ENCODE assay signal across 29 mouse cellular contexts in the genomic region with DNA sequence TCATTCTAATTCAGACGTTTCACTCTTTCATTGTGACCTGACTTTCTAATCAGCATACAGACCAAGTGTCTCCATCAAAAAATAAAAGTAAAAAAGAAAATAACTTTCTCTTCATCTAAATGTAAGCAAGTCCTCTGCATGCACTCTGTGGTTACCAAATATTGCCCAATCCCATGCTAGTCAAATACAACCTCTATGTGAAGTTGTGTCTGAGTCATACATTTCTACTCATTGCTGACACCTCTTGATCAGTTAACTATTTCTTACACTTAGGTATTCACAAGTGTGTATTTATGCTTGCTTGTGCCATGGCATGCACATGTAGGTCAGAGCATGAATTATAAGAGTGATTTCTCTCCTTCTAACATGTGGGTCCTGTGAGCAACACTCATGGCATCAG.
"Had no signal": no experiment of that assay in that cellular context is flagged by ENCODE, and none has a peak within 500 bp of the region (broad histone marks: within the 10 kb centered on the region; RNA-seq: fewer than 3 reads in every experiment).

No protein-coding gene starts in this region.

- ATAC-seq: liver, embryonic 12.5 days; midbrain, embryonic 13.5 days; midbrain, embryonic 15.5 days; midbrain, embryonic 16.5 days had no signal

- H3K9me3 ChIP-seq: limb, embryonic 10.5 days; limb, embryonic 12.5 days; limb, embryonic 13.5 days; limb, embryonic 15.5 days; liver, embryonic 12.5 days; liver, embryonic 15.5 days; lung, embryonic 15.5 days; midbrain, embryonic 10.5 days; midbrain, embryonic 12.5 days; midbrain, embryonic 13.5 days; midbrain, embryonic 15.5 days; neural tube, embryonic 12.5 days; neural tube, embryonic 13.5 days had no signal

- H3K36me3 ChIP-seq: limb, embryonic 10.5 days; limb, embryonic 12.5 days; limb, embryonic 13.5 days; limb, embryonic 15.5 days; liver, embryonic 12.5 days; liver, embryonic 13.5 days; liver, embryonic 15.5 days; lung, embryonic 15.5 days; midbrain, embryonic 10.5 days; midbrain, embryonic 12.5 days; midbrain, embryonic 13.5 days; midbrain, embryonic 15.5 days; neural tube, embryonic 12.5 days; neural tube, embryonic 13.5 days had no signal

- H3K9ac ChIP-seq: limb, embryonic 12.5 days; limb, embryonic 13.5 days; limb, embryonic 15.5 days; liver, embryonic 12.5 days; liver, embryonic 13.5 days; liver, embryonic 14.5 days; liver, embryonic 15.5 days; lung, embryonic 14.5 days; lung, embryonic 15.5 days; midbrain, embryonic 12.5 days; midbrain, embryonic 13.5 days; midbrain, embryonic 15.5 days; neural tube, embryonic 12.5 days; neural tube, embryonic 13.5 days had no signal

- H3K27ac ChIP-seq: left cerebral cortex, adult 2 months; limb, embryonic 10.5 days; limb, embryonic 12.5 days; limb, embryonic 13.5 days; limb, embryonic 15.5 days; liver, embryonic 12.5 days; liver, embryonic 13.5 days; liver, embryonic 14.5 days; liver, embryonic 15.5 days; lung, embryonic 15.5 days; macrophage; midbrain, embryonic 10.5 days; midbrain, embryonic 12.5 days; midbrain, embryonic 13.5 days; midbrain, embryonic 15.5 days; neural tube, embryonic 12.5 days; neural tube, embryonic 13.5 days had no signal

- H3K27me3 ChIP-seq: limb, embryonic 12.5 days; limb, embryonic 13.5 days; limb, embryonic 15.5 days; liver, embryonic 12.5 days; liver, embryonic 13.5 days; liver, embryonic 15.5 days; lung, embryonic 15.5 days; megakaryocyte, embryonic 14.5 days; midbrain, embryonic 12.5 days; midbrain, embryonic 13.5 days; midbrain, embryonic 15.5 days; neural tube, embryonic 12.5 days; neural tube, embryonic 13.5 days had no signal

- H3K4me3 ChIP-seq: left cerebral cortex, adult 2 months; limb, embryonic 10.5 days; limb, embryonic 12.5 days; limb, embryonic 13.5 days; limb, embryonic 15.5 days; liver, embryonic 12.5 days; liver, embryonic 13.5 days; liver, embryonic 15.5 days; lung, embryonic 15.5 days; megakaryocyte, embryonic 14.5 days; midbrain, embryonic 10.5 days; midbrain, embryonic 12.5 days; midbrain, embryonic 13.5 days; midbrain, embryonic 15.5 days; myocyte; neural tube, embryonic 12.5 days; neural tube, embryonic 13.5 days had no signal

- H3K4me2 ChIP-seq: limb, embryonic 12.5 days; limb, embryonic 13.5 days; limb, embryonic 15.5 days; liver, embryonic 12.5 days; liver, embryonic 13.5 days; liver, embryonic 15.5 days; lung, embryonic 14.5 days; lung, embryonic 15.5 days; midbrain, embryonic 11.5 days; midbrain, embryonic 12.5 days; midbrain, embryonic 13.5 days; midbrain, embryonic 15.5 days; neural tube, embryonic 12.5 days; neural tube, embryonic 13.5 days had no signal

- DNase-seq: layer of hippocampus, postnatal 36 days; left cerebral cortex, postnatal 4 days; liver, embryonic 13.5 days; lung, adult 18-20 months; lung, embryonic 14.5 days; lung, postnatal 10 days; lung, postnatal 14 days; lung, postnatal 4 days; midbrain, embryonic 14.5 days had no signal

- H3K4me1 ChIP-seq: limb, embryonic 10.5 days; limb, embryonic 12.5 days; limb, embryonic 13.5 days; limb, embryonic 15.5 days; liver, embryonic 12.5 days; liver, embryonic 13.5 days; liver, embryonic 15.5 days; lung, embryonic 15.5 days; megakaryocyte, embryonic 14.5 days; midbrain, embryonic 10.5 days; midbrain, embryonic 12.5 days; midbrain, embryonic 13.5 days; midbrain, embryonic 15.5 days; neural tube, embryonic 12.5 days; neural tube, embryonic 13.5 days had no signal
